Mouse (Mus musculus) small intestine, adult 2 months (tissue): Measurements from ENCODE around the gene Rangap1. TPM values are rescaled to one million over a fixed set of nuclear protein-coding genes. Genes with fewer than 3 reads are reported as not detected.
"Not testable (repeated sequence)": the region's sequence is repeated elsewhere in the genome, so short reads cannot be mapped to it uniquely, and the experiment has no call there.

Experiments
- H3K27ac ChIP-seq: fragments of 200-500 bp; 2 replicates; pipeline ENCODE4 v1.5.1; 2012; ENCODE audit warnings: low read depth, low read length, control low read depth, inconsistent platforms; ENCODE audit not compliant: insufficient read depth
- H3K27me3 ChIP-seq: fragments of 200-500 bp; 2 replicates; pipeline ENCODE4 v1.6.1; 2012; ENCODE audit warnings: mild to moderate bottlenecking, moderate library complexity, low read length, inconsistent platforms; ENCODE audit not compliant: control insufficient read depth, insufficient read depth
- H3K36me3 ChIP-seq: fragments of 200-500 bp; 2 replicates; pipeline ENCODE4 v1.6.1; 2012; ENCODE audit warnings: mild to moderate bottlenecking, low read length, control low read depth, inconsistent platforms; ENCODE audit not compliant: control insufficient read depth, insufficient read depth
- H3K4me1 ChIP-seq: fragments of 200-500 bp; 2 replicates; pipeline ENCODE4 v1.6.1; 2012; ENCODE audit warnings: low read length, inconsistent platforms, mixed read lengths; ENCODE audit not compliant: control insufficient read depth, insufficient read depth, insufficient read length
- H3K4me3 ChIP-seq: fragments of 200-500 bp; 2 replicates; pipeline ENCODE4 v1.5.1; 2012; ENCODE audit warnings: low read depth, mild to moderate bottlenecking, control low read depth, inconsistent platforms, low read length, moderate library complexity
- CTCF ChIP-seq: fragments of 200-500 bp; IDR thresholded peaks from 2 replicates; pipeline ENCODE4 v1.5.1; 2012; ENCODE audit warnings: low read depth, mild to moderate bottlenecking, control low read depth, inconsistent platforms, low read length, moderate library complexity, mixed read lengths; ENCODE audit not compliant: insufficient replicate concordance, insufficient read length; ENCODE audit errors: extremely low read depth
- POLR2A ChIP-seq: fragments of 200-500 bp; IDR thresholded peaks from 2 replicates; pipeline ENCODE4 v1.6.1; 2012; ENCODE audit warnings: low read depth, mild to moderate bottlenecking, control low read depth, inconsistent platforms, low read length, moderate library complexity
- WGBS: fragments of 180-500 bp; shearing (Covaris S2); methylation state at CpG from one replicate; pipeline ENCODE4 v1.1.7; 2018; 5-methylcytosine and 5-hydroxymethylcytosine counted together
- polyA plus RNA-seq: library from polyadenylated mRNA; depleted of rRNA; stranded (reverse); fragments of >200 nt; gene quantifications from 2 replicates; pipeline ENCODE4 v1.2.3, GENCODE M21; 2012

Gene Rangap1
- polyA plus RNA-seq, 1 experiment, result 17.8 TPM

- H3K27me3 ChIP-seq, result no peaks in the 10 kb centered on the region
- 82% methylated on average over 3 of the region's 3 CpGs for WGBS
- no peak overlapping the region for H3K27ac ChIP-seq
- TF ChIP-seq POLR2A, result no peak
- TF ChIP-seq CTCF, result no peak
- H3K36me3 ChIP-seq, result peaks cover 30% of the 10 kb centered on the region
- no peak overlapping the region for H3K4me3 ChIP-seq
- no peaks in the 10 kb centered on the region for H3K4me1 ChIP-seq
These were observed 42.2 kb downstream of the Rangap1 start for GRCm38 (mm10) chr15:81703094-81703489.

DNA sequence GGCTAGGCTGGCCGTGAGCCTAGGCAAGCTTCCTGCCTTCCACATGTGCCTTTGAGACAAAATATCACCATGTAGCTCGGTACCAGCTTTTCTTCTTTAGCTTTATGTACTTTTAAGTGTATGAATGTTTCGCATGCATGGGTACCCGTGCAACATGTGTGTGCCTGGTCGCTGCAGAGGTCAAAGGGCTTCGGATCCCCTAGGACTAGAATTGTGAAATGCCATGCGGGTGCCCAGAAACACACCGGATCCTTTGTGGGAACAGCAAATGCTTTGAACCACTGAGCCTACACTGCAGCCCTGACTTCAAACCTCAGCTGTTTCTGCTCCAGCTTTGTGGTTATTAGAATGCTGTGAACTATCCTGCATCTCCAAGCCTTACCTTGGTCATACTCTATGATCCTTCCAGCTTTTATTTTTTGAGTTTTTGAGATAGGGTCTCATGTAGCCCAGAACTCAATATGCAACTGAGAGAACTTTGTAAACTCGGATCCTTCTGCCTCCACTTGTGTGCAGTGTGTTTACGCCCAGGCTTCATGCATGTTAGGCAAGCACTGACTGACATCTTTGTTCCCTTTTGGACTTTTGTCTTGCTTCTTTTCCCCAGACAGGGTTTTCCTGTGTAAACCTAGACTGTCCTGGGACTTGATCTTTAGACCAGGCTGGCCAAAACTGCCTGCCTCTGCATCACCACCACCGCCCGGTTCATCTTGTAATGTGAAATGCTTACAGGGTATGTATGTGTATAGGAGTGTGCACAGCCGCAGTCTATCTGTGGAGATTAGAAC lies 42.8 kb downstream of the Rangap1 start:
- Histone ChIP-seq H3K27ac (no peak overlapping the region), H3K4me1 (no peaks in the 10 kb centered on the region), H3K27me3 (no peaks in the 10 kb centered on the region), H3K4me3 (no peak overlapping the region), H3K36me3 (peaks cover 30% of the 10 kb centered on the region)
- WGBS, result 88% methylated on average over 13 of the region's 13 CpGs
- TF ChIP-seq POLR2A, result no peak
- TF ChIP-seq CTCF, result no peak

DNA sequence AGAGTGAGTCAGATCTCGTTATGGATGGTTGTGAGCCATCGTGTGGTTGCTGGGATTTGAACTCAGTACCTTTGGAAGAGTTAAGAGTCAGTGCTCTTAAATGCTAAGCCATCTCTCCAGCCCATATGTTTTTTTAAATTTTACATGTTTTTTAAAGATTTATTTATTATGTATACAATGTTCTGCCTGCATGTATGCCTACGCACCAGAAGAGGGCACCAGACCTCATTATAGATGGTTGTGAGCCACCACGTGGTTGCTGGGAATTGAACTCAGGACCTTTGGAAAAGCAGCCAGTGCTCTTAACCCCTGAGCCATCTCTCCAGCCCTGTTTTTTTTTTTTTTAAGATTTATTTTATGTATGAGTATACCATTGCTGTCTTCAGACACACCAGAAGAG lies 44.0 kb downstream of the Rangap1 start:
- not testable (repeated sequence) for H3K27ac ChIP-seq, H3K4me3 ChIP-seq, H3K27me3 ChIP-seq, H3K4me1 ChIP-seq
- 84% methylated on average over 4 of the region's 4 CpGs for WGBS
- peaks cover 23% of the 10 kb centered on the region for H3K36me3 ChIP-seq

DNA sequence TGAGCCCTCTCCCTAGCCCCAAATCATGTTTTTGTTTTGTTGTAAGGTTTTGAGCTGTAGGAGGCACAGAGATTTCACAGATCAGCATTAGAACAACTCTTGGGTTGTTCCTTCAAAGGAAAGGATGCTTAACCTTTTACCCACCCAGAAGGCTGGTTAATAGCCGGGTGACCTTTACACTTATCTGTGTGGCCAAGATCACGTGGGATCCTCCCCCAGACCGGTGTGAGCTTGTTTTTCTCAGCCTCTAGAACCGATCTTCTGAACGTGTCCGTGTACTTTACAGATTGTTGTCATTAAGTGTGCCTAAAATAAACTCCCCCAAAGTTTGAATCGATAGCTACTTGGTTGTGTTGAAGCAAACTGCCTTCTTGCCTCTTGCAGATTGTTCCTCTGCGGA lies 44.7 kb downstream of the Rangap1 start:
- H3K27me3 ChIP-seq, result no peaks in the 10 kb centered on the region
- TF ChIP-seq POLR2A (no peak), CTCF (no peak)
- H3K4me3 ChIP-seq, result no peak overlapping the region
- no peaks in the 10 kb centered on the region for H3K4me1 ChIP-seq
- no peak overlapping the region for H3K27ac ChIP-seq
- peaks cover 18% of the 10 kb centered on the region for H3K36me3 ChIP-seq
- 25% methylated on average over 8 of the region's 8 CpGs for WGBS

DNA sequence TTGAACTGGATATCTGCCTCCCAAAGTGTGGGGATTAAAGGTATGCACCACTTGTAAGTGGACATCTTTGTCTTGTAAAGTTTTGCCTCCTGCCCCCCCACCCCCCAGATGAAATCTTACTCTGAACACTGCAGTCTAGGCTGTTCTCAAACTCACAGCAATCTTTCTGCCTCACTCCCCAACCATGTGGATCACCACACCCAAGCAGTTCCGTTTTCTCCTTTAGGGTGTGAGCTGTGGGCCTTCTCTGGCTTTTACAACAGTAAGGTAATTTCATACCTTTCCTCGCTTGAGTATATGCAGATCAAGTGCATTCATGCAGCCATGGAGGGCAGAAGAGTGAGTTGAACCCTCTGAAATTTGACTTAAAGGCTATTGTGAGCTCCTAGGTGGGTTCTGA lies 45.2 kb downstream of the Rangap1 start:
- WGBS, result 26% methylated on average over 2 of the region's 2 CpGs
- H3K4me1 ChIP-seq, result no peaks in the 10 kb centered on the region
- peaks cover 14% of the 10 kb centered on the region for H3K36me3 ChIP-seq
- H3K27me3 ChIP-seq, result no peaks in the 10 kb centered on the region
- no peak for TF ChIP-seq POLR2A
- no peak for TF ChIP-seq CTCF
- no peak overlapping the region for H3K27ac ChIP-seq
- H3K4me3 ChIP-seq, result no peak overlapping the region

DNA sequence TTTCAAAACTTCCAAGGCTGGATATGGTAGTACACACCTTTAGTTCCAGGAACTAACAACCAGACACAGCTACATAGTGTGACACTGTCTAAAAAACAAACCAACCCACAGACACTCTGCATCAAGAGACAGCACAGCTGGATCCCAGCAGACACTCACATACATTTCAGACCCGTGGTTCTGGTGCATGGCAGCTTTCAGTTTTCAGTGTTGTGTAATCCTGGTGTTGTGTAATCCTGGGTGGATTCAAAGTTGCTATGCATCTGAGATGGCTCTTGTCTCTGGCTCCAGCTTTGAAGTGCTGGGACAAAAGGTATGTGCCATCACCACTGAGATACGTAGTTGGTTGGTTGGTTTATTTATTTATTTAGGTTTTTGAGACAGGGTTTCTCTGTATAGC lies 46.8 kb downstream of the Rangap1 start:
- 44% methylated on average over 2 of the region's 2 CpGs for WGBS
- peaks cover 5% of the 10 kb centered on the region; the same call in 1 of the 2 replicates for H3K4me1 ChIP-seq

DNA sequence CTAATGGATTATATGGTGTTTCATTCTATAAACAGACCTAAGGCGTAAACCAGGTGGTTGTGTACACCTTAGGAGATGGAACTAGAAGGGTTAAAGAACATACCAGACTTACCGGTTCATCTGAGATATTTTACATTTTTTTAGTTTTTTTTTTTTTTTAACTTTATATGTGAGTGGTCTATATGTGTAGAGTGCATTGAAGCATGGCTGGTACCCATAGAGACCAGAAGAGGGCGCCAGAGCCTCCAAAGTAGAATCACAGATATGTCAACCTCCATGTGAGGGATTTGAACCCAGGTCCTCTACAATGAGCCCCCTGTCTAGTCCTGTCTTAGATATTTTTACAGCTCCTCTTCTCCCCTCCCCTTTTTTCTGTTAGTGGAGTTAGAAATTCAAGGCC lies 47.5 kb downstream of the Rangap1 start:
- Histone ChIP-seq H3K4me3 (no peak overlapping the region), H3K27ac (no peak overlapping the region), H3K4me1 (peaks cover 8% of the 10 kb centered on the region; the same call in 1 of the 2 replicates), H3K27me3 (peaks cover 17% of the 10 kb centered on the region), H3K36me3 (no peaks in the 10 kb centered on the region)
- TF ChIP-seq CTCF (no peak), POLR2A (no peak)
- 46% methylated on average over 3 of the region's 3 CpGs for WGBS

More for the DNA sequence above, 46.8 kb downstream of the Rangap1 start:
- Histone ChIP-seq H3K27ac (no peak overlapping the region), H3K36me3 (no peaks in the 10 kb centered on the region), H3K27me3 (peaks cover 13% of the 10 kb centered on the region), H3K4me3 (no peak overlapping the region)
- TF ChIP-seq CTCF, result no peak
- no peak for TF ChIP-seq POLR2A
